Mouse (Mus musculus) MEL (cell line): Measurements from ENCODE around the gene Prpf19. TPM values are rescaled to one million over a fixed set of nuclear protein-coding genes. Genes with fewer than 3 reads are reported as not detected.

Experiments used
- DNase-seq: peaks from one replicate; pipeline ENCODE4 v3.0.0; 2011; ENCODE audit warnings: low read depth, low spot score
- H3K27ac ChIP-seq: 2 replicates; pipeline ENCODE4 v1.5.1; 2012; ENCODE audit warnings: low read depth, mild to moderate bottlenecking, control low read depth, low read length, moderate library complexity; ENCODE audit not compliant: control insufficient read depth
- H3K27me3 ChIP-seq, 2 experiments: fragments of 150-350 bp in 1 of 2; sonication (generic) in 1 of 2; 2 replicates each; pipeline ENCODE4 v1.6.1; 2012; ENCODE audit warnings: low read length in 2 of 2, mild to moderate bottlenecking in 2 of 2, improper control_type of control experiment in 1 of 2, moderate library complexity in 1 of 2; ENCODE audit not compliant: insufficient read depth in 2 of 2, control insufficient read depth in 1 of 2
- H3K36me3 ChIP-seq, 2 experiments: 2 replicates each; pipeline ENCODE4 v1.6.1; 2012 to 2014; ENCODE audit warnings: low read length in 2 of 2, improper control_type of control experiment in 1 of 2, inconsistent platforms in 1 of 2, mild to moderate bottlenecking in 1 of 2; ENCODE audit not compliant: insufficient read depth in 2 of 2, control insufficient read depth in 1 of 2
- H3K4me1 ChIP-seq, 2 experiments: fragments of 150-350 bp in 1 of 2; sonication (generic) in 1 of 2; 2 replicates each; pipeline ENCODE4 v1.6.1; 2012; ENCODE audit warnings: low read length in 2 of 2, improper control_type of control experiment in 1 of 2, mild to moderate bottlenecking in 1 of 2; ENCODE audit not compliant: insufficient read depth in 2 of 2, control insufficient read depth in 1 of 2
- H3K4me3 ChIP-seq, 2 experiments: fragments of 150-350 bp in 1 of 2; sonication (generic) in 1 of 2; 2 replicates each; pipeline ENCODE4 v1.5.1; 2012; ENCODE audit warnings: low read depth in 2 of 2, low read length in 2 of 2, mild to moderate bottlenecking in 2 of 2, moderate library complexity in 2 of 2, control low read depth in 1 of 2, improper control_type of control experiment in 1 of 2; ENCODE audit not compliant: control insufficient read depth in 1 of 2, insufficient read depth in 1 of 2
- H3K79me2 ChIP-seq: 2 replicates; pipeline ENCODE4 v1.6.1; 2012; ENCODE audit warnings: mild to moderate bottlenecking, low read length, moderate library complexity; ENCODE audit not compliant: control insufficient read depth, poor library complexity, insufficient read depth
- H3K9ac ChIP-seq: 2 replicates; pipeline ENCODE4 v1.6.1; 2012; ENCODE audit warnings: low read depth, mild to moderate bottlenecking, control low read depth, low read length, moderate library complexity; ENCODE audit not compliant: control insufficient read depth, poor library complexity, severe bottlenecking
- H3K9me3 ChIP-seq: fragments of 150-350 bp; sonication (generic); replicated peaks from 2 replicates; pipeline ENCODE4 v1.6.1; 2012; ENCODE audit warnings: mild to moderate bottlenecking, low read length, improper control_type of control experiment, moderate library complexity; ENCODE audit not compliant: insufficient read depth
- BHLHE40 ChIP-seq: IDR thresholded peaks from 2 replicates; pipeline ENCODE4 v1.6.1; 2012; ENCODE audit warnings: low read depth, mild to moderate bottlenecking, inconsistent platforms, low read length, improper control_type of control experiment, borderline replicate concordance
- CHD1 ChIP-seq: IDR thresholded peaks from 2 replicates; pipeline ENCODE4 v1.6.1; 2012; ENCODE audit warnings: low read depth, mild to moderate bottlenecking, inconsistent platforms, low read length, improper control_type of control experiment
- CHD2 ChIP-seq: IDR thresholded peaks from 2 replicates; pipeline ENCODE4 v1.6.1; 2011; ENCODE audit warnings: low read length, improper control_type of control experiment
- E2F4 ChIP-seq: IDR thresholded peaks from 2 replicates; pipeline ENCODE4 v1.6.1; 2011; ENCODE audit warnings: low read depth, low read length, improper control_type of control experiment, borderline replicate concordance
- ELF1 ChIP-seq: IDR thresholded peaks from 2 replicates; pipeline ENCODE4 v1.6.1; 2014; ENCODE audit warnings: low read depth, mild to moderate bottlenecking, inconsistent platforms, low read length, improper control_type of control experiment, moderate library complexity
- EP300 ChIP-seq, 2 experiments: IDR thresholded peaks; 2 replicates each; pipeline ENCODE4 v1.6.1; 2011; ENCODE audit warnings: improper control_type of control experiment in 2 of 2, low read length in 2 of 2, low read depth in 1 of 2, mild to moderate bottlenecking in 1 of 2
- ETS1 ChIP-seq: IDR thresholded peaks from 2 replicates; pipeline ENCODE4 v1.6.1; 2012; ENCODE audit warnings: low read depth, mild to moderate bottlenecking, inconsistent platforms, low read length, improper control_type of control experiment, moderate library complexity
- GATA1 ChIP-seq: IDR thresholded peaks from 2 replicates; pipeline ENCODE4 v1.6.1; 2011; ENCODE audit warnings: low read depth, low read length, improper control_type of control experiment
- JUND ChIP-seq: IDR thresholded peaks from 2 replicates; pipeline ENCODE4 v1.6.1; 2011; ENCODE audit warnings: low read depth, mild to moderate bottlenecking, improper control_type of control experiment, low read length
- MAFK ChIP-seq: IDR thresholded peaks from 2 replicates; pipeline ENCODE4 v1.6.1; 2011; ENCODE audit warnings: low read depth, mild to moderate bottlenecking, low read length, improper control_type of control experiment, borderline replicate concordance
- MYB ChIP-seq: IDR thresholded peaks from 2 replicates; pipeline ENCODE4 v1.6.1; 2011; ENCODE audit warnings: mild to moderate bottlenecking, low read depth, low read length, improper control_type of control experiment
- MYC ChIP-seq: IDR thresholded peaks from 2 replicates; pipeline ENCODE4 v1.6.1; 2011; ENCODE audit warnings: low read depth, mild to moderate bottlenecking, low read length, improper control_type of control experiment, moderate library complexity
- POLR2A ChIP-seq, 2 experiments: IDR thresholded peaks; 2 replicates each; pipeline ENCODE4 v1.6.1; 2011 to 2012; ENCODE audit warnings: low read length in 2 of 2, mild to moderate bottlenecking in 2 of 2, control low read depth in 1 of 2, improper control_type of control experiment in 1 of 2, low read depth in 1 of 2, moderate library complexity in 1 of 2; ENCODE audit not compliant: control insufficient read depth in 1 of 2, insufficient read depth in 1 of 2, poor library complexity in 1 of 2
- POLR2AphosphoS2 ChIP-seq: IDR thresholded peaks from 2 replicates; pipeline ENCODE4 v1.6.1; 2011; ENCODE audit warnings: low read length, improper control_type of control experiment
- SIN3A ChIP-seq: IDR thresholded peaks from 2 replicates; pipeline ENCODE4 v1.6.1; 2012; ENCODE audit warnings: low read length, improper control_type of control experiment, inconsistent platforms
- SMC3 ChIP-seq: IDR thresholded peaks from 2 replicates; pipeline ENCODE4 v1.6.1; 2011; ENCODE audit warnings: low read depth, low read length, improper control_type of control experiment
- TBP ChIP-seq: IDR thresholded peaks from 2 replicates; pipeline ENCODE4 v1.8.0; 2011; ENCODE audit warnings: low read depth, low read length, improper control_type of control experiment
- TCF12 ChIP-seq: IDR thresholded peaks from 2 replicates; pipeline ENCODE4 v1.6.1; 2014; ENCODE audit warnings: low read depth, mild to moderate bottlenecking, inconsistent platforms, low read length, improper control_type of control experiment, moderate library complexity
- UBTF ChIP-seq: IDR thresholded peaks from 2 replicates; pipeline ENCODE4 v1.6.1; 2012; ENCODE audit warnings: low read depth, mild to moderate bottlenecking, inconsistent platforms, low read length, improper control_type of control experiment, moderate library complexity, borderline replicate concordance; ENCODE audit not compliant: insufficient read depth
- USF1 ChIP-seq: IDR thresholded peaks from 2 replicates; pipeline ENCODE4 v1.6.1; 2014; ENCODE audit warnings: low read depth, mild to moderate bottlenecking, inconsistent platforms, low read length, improper control_type of control experiment, moderate library complexity
- USF2 ChIP-seq, 2 experiments: IDR thresholded peaks; 2 replicates each; pipeline ENCODE4 v1.6.1; 2011 to 2012; ENCODE audit warnings: improper control_type of control experiment in 2 of 2, low read length in 2 of 2, borderline replicate concordance in 1 of 2, inconsistent platforms in 1 of 2, low read depth in 1 of 2, mild to moderate bottlenecking in 1 of 2; ENCODE audit not compliant: insufficient read depth in 1 of 2
- ZC3H11A ChIP-seq: IDR thresholded peaks from 2 replicates; pipeline ENCODE4 v1.6.1; 2012; ENCODE audit warnings: low read depth, mild to moderate bottlenecking, inconsistent platforms, low read length, improper control_type of control experiment
- ZKSCAN1 ChIP-seq: IDR thresholded peaks from 2 replicates; pipeline ENCODE4 v1.6.1; 2012; ENCODE audit warnings: low read depth, mild to moderate bottlenecking, inconsistent platforms, low read length, improper control_type of control experiment, moderate library complexity
- ZMIZ1 ChIP-seq: IDR thresholded peaks from 2 replicates; pipeline ENCODE4 v1.6.1; 2012; ENCODE audit warnings: low read depth, mild to moderate bottlenecking, inconsistent platforms, low read length, improper control_type of control experiment, moderate library complexity
- polyA plus RNA-seq, 2 experiments: library from polyadenylated mRNA; stranded (reverse) in 1 of 2; unstranded in 1 of 2; fragments of >175 nt in 1 of 2; fragments of >200 nt in 1 of 2; gene quantifications; 2 replicates each; pipeline versions ENCODE4 v1.2.1 to v1.2.4; 2012; ENCODE audit warnings: low replicate concordance in 2 of 2, low read depth in 1 of 2; ENCODE audit not compliant: insufficient read length in 2 of 2, insufficient read depth in 1 of 2, missing spikeins in 1 of 2
- total RNA-seq: library from RNA; depleted of rRNA; stranded (reverse); fragments of 300-350 nt; gene quantifications from 2 replicates; pipeline ENCODE4 v1.2.3, GENCODE M21; 2012

Gene Prpf19
- total and polyA plus RNA-seq, 3 experiments = 128 to 363 (median 158) TPM

- H3K4me3 ChIP-seq = no peak overlapping the region
- H3K9ac ChIP-seq = no peak overlapping the region
- TF ChIP-seq TCF12 (no peak), USF2 (IDR thresholded peaks at IDR 0.05; ENCODE audit: borderline replicate concordance in 1 of 2, insufficient read depth in 1 of 2, low read depth in 1 of 2, low read length in 2 of 2) (no peak), ELF1 (no peak), MYC (no peak), TBP (no peak), ZMIZ1 (no peak), UBTF (no peak), POLR2A (IDR thresholded peaks at IDR 0.05; ENCODE audit: control insufficient read depth in 1 of 2, insufficient read depth in 1 of 2, low read depth in 1 of 2, low read length in 2 of 2, poor library complexity in 1 of 2) (no peak), SMC3 (no peak), CHD1 (no peak), E2F4 (no peak), USF1 (no peak), POLR2AphosphoS2 (no peak), ZC3H11A (no peak), ZKSCAN1 (no peak), MAFK (no peak), JUND (no peak), SIN3A (no peak), ETS1 (no peak), BHLHE40 (no peak)
- H3K4me1 ChIP-seq = no peaks in the 10 kb centered on the region
- no peaks in the 10 kb centered on the region for H3K9me3 ChIP-seq
- H3K36me3 ChIP-seq = no peaks in the 10 kb centered on the region
- peaks cover 0 to 7% of the 10 kb centered on the region in 2 experiments; a peak in 3 of 4 replicates for H3K27me3 ChIP-seq
- H3K27ac ChIP-seq = no peak overlapping the region
- H3K79me2 ChIP-seq = no peaks in the 10 kb centered on the region
- DNase-seq = no peak
Observed at GRCm38 (mm10) chr19:10921058-10921457, 26.0 kb downstream of the Prpf19 start.

DNA sequence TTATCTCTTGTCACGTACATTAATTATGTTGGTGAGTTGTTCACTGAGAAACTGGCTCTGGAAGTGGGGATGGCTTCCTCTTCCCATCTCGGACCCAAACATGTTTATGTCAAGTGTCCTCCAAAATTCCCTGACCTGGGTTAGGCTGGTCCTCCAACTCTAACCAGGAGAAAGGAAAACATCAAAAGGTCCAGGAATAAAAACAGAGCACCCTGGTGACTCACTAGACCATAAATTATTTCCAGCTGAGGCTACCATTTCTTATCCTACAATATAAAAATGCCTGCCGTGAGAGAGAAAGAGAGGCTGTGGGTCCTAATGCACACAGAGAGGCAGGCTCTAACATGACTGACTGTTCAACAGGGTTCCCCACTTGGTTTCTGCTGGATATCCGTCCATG, 29.2 kb downstream of the Prpf19 start:
- H3K9ac ChIP-seq = no peak overlapping the region
- H3K4me1 ChIP-seq = no peaks in the 10 kb centered on the region
- no peaks in the 10 kb centered on the region for H3K36me3 ChIP-seq
- H3K9me3 ChIP-seq = no peaks in the 10 kb centered on the region
- no peak for DNase-seq
- H3K27me3 ChIP-seq = peaks cover 0 to 7% of the 10 kb centered on the region in 2 experiments
- H3K79me2 ChIP-seq = no peaks in the 10 kb centered on the region
- H3K27ac ChIP-seq = no peak overlapping the region
- H3K4me3 ChIP-seq = no peak overlapping the region
- TF ChIP-seq GATA1 (no peak), EP300 (IDR thresholded peaks at IDR 0.05; ENCODE audit: low read depth in 1 of 2, low read length in 2 of 2) (no peak), CHD2 (no peak), MYB (no peak)
